Mouse (Mus musculus) gastrocnemius, postnatal 4 days (tissue): ENCODE measurements around the gene Ssbp3. TPM values are rescaled to one million over a fixed set of nuclear protein-coding genes. Genes with fewer than 3 reads are reported as not detected.

Experiments
- DNase-seq, 2 experiments: peaks; one replicate each; pipeline ENCODE4 v3.0.0; 2021 to 2022; ENCODE audit warnings: low spot score in 2 of 2, mixed read lengths in 2 of 2
- total RNA-seq, 2 experiments: library from RNA; stranded (reverse); gene quantifications; 2 replicates each; pipeline ENCODE4 v1.2.3; 2021

Ssbp3 gene
- total RNA-seq, 2 experiments from 2014 or later = 65.7 to 73.4 TPM

- DNase-seq = no peak
Measured at GRCm38 (mm10) chr4:106983908-106984515, 73.5 kb downstream of the Ssbp3 start.

DNA sequence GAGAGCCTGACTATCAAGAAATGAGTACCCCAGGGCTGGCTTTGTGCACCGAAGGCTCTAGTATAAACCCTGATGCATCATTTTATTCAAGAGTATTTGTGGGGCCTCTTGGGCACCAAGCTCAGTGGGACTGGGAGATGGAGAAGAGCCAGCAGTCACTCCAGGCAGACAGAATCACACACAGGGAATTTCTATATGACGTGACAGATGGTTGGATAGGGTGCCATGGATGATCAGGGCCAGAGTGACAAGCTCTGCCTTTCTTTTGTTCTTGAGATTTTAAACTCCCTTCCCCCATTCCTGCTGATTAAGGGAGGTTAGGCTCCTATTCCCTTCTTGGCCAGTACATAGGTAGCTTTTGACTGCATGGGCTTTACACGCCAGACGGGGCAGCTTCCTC is 74.8 kb downstream of the Ssbp3 start:
- DNase-seq = no peak

GRCm38 (mm10) chr4:106985899-106986832 is 75.7 kb downstream of the Ssbp3 start:
- DNase-seq = no peak

GRCm38 (mm10) chr4:106987725-106988364 is 77.3 kb downstream of the Ssbp3 start:
- peak; percentile 65 to 80 for DNase-seq

DNA sequence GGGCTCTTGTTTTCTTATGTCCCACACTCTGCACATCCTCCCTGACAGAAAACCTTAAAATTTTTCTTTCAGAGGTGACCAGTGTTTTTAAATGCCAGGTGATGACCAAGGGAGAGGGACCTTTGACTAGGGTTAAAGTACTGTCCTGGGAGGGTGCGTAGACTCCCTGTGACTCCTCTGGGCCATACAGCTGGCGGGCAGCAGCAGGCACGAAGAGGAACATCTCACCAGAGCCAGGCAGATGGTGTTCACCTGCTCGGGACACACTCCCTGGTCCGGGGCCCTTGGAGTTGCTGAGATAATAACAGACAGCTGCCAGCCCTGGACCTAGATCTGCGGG is 78.4 kb downstream of the Ssbp3 start:
- DNase-seq = no peak

DNA sequence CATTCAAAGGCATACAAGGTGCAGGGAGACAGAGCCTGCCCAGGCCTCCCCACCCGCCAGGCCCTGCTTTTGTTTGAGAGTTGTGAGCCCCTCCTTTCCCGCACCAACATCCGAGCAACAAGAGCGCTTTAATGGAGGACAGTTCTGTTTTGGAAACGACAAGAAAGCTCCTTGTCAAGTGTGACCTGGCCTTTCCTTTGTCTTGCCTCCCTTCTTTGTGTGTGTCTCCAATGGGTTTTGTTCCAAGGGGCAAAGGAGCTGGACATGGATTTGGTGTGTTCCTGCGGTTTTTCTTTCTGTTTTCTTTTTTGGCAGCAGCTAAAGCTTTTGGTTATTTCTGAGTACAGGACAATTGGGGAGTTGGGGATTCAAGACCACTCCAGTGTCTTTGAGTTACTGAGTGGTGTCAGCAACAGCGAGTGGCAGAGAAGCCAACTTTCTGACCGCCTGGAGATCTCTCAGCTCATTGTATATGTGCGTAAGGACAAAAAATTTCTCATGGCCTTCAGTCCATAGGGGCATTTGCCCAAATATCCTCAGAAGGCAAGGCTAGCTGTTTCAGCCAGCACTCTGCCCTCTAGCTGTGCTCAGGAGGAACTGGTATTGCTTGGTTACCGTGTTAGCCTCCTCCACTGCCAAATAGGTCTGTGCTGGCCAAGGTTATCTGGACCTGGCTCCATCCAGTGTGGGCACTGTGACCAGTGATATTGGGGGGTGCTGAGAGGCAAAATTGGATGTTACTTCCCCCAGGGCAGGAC is 78.9 kb downstream of the Ssbp3 start:
- DNase-seq = no peak

DNA sequence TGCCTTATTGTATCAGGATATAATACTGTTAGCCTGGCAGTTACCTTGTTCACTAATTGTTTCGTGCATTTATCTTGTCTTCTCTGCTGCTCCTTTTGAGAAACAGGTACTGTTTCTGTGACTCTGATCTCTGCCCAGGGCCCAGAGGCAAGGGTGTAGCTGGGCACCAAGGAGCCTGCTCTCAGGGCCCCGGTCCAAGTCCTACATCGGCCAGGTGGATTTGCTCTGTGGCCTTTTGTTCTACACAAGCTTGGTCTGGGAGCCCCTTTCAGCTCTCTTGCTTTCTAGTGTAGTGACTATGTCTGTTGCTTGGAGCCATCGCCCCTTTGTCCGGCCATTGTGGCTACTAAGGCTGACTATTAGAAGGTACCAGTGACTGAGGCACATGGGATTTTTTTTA is 82.6 kb downstream of the Ssbp3 start:
- no peak for DNase-seq

- DNase-seq = no peak
Measured at GRCm38 (mm10) chr4:106994252-106994651, 83.8 kb downstream of the Ssbp3 start.

DNA sequence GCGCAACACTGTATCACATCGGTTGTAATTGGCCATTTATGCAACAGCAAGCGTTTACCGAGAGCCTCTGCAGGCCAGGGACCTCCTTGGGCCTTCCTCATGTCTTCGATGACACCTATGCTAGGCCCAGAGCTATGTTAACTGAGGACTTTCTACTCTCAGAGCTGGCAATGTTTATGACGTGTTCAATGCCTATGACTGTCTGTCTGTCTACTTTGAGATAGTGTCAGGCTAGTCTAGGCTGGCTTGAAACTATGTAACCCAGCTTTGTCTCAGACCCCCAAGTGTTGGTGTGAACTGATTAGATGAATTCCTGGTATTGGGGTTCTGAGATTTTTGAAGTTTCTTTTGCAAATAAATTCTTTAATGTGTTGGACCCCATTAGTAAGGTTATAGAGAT is 84.6 kb downstream of the Ssbp3 start:
- DNase-seq = no peak

GRCm38 (mm10) chr4:106995513-106995912 is 85.0 kb downstream of the Ssbp3 start:
- no peak for DNase-seq

DNA sequence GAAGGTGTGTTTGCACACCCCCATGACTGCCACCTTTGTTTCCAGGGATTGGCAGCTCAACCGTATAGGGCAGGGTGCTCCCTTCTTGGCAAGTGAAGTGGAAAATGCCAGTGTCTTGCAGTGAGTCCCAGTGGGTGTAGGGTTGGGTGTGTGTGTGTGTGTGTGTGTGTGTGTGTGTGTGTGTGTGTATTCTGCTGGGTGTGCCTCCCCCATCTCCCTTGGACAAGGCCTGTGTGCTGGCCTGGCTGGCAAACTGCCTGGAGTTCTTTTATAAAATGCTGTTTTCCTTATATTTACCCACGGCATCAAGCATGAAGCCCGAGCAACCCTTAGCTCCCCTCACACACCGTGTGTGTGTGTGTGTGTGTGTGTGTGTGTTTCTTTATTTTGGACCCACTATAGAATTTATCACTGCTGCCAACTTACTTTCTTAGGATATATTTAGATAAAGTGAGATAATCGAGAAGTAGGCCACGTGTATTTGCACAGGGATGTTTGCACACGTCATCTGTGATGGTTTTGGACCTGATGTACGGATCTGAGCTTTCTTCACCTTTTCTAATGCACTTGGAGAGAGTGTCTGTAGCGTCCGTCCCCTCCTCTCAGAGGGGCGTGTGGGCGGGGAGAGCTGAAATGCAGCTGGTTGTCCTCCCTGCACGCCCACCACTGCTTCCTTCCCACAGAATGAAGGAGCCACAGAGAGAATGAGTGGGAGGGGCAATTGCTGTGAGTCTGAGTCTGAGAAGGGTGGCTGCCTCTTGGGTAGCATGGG is 86.0 kb downstream of the Ssbp3 start:
- peak in 1 of 2 experiments; percentile 34 for DNase-seq

GRCm38 (mm10) chr4:107001259-107001810 is 90.8 kb downstream of the Ssbp3 start:
- no peak for DNase-seq

GRCm38 (mm10) chr4:107001916-107002488 is 91.5 kb downstream of the Ssbp3 start:
- DNase-seq = no peak

DNA sequence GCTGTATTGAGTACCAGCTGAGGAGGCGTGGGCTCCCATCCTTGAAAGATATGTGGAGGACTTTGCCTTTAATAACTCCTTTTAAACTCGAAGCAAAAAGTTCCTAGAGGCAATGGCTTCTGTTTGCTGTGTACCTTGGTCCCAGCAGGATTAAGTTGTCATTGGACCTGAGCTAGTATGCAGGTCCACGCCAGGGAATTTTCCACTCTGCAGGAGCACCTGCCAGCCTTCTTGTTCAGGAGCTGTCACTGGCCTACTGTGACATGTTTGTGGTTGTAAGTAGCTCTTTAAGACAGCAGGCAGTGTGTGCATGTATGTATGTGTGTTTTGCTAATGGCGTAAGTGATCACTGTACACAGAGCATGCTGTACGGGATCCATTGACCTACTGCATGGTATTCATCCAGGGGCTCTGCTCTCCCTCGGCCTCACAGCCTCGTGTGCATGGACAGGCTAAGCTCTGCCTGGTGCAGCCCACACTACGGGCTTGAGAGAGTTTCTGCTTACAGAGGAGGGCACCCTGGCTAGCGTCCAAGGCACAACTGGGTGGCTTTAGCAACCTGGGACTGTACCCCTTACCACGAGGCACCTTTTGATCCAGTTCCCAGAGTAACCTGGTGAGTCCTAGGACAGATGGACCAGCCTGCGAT is 92.1 kb downstream of the Ssbp3 start:
- DNase-seq = no peak

DNA sequence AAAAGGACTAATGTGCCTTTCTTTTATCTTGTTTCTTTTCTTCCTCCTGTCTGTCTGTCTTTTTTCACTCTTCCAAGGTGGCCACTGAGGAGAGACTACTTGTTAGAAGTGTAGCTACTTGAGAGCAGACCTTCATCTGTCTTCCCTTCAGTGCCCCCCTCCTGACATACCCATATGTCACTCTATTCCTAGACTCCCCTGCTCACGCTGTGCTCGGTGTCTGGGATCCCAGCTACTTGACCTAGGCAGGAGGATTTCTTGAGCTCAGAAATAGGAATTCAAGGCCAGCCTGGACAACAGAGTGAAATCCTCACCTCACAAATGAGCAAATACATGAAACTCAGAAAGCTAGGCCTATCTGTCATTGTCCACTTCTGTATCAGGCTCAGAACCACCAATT is 92.7 kb downstream of the Ssbp3 start:
- no peak for DNase-seq

- no peak for DNase-seq
Measured at GRCm38 (mm10) chr4:107003786-107004185, 93.3 kb downstream of the Ssbp3 start.

DNA sequence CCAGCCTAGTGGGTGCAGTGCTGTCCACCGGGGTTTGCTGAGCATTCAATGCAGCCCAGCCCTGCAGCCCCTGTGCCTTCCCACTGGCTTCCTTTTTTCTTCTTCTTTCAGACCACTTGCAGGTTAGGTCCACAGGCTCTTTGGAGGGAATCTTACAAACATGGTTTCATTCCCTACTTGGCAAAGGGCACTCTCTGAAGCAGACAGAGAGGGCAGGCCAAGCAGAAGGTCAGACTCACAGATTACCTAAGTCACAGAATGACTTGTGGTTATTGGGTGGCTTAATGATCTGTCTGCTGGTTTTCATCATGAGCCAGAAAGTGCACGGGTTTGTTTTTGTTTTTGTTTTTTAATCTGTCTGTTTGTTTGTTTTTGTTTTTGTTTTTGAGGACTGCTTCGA is 93.8 kb downstream of the Ssbp3 start:
- DNase-seq = no peak

DNA sequence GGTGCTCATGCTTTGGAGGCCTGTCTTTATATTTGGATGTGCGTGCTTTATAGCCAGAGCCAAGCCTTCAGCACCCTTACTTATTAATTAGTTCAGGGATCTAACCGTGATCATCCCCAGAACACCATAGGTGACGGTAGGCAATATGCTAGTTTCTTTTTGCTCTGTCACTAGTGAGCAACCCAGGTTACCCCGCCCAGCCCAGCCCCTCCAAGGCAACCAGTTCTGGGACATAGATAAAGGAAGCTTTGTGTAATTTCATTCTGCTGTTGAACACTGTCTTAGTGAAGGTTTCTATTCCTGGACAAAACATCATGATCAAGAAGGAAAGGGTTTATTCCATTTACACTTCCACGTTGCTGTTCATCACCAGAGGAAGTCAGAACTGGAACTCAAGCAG is 94.7 kb downstream of the Ssbp3 start:
- no peak for DNase-seq

DNA sequence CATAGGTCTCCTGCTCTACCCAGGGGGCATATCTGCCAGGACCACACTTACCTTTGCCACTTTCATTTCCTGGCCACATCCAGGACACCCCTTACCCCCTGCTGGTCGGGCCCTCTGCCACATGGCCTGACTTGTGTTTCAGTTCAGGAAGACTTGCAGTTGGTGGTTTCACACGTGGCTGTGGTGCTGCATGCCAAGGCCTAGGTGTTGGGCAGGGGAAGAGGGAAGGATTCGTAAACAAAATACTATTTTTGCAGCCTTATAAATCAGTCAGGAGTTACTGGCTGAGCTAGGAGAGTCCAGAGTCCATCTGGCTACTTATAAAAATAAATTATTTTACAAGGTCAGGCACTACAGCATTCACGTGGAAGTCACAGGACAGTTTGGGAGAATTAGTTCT is 95.7 kb downstream of the Ssbp3 start:
- DNase-seq = no peak

- no peak for DNase-seq
Measured at GRCm38 (mm10) chr4:107006807-107007206, 96.3 kb downstream of the Ssbp3 start.
